Mouse (Mus musculus) midbrain, postnatal 0 days (tissue): ENCODE results near the gene Aph1a. TPM values are rescaled to one million over a fixed set of nuclear protein-coding genes. Genes with fewer than 3 reads are reported as not detected.

Experiments used
- ATAC-seq: fragments of 200-750 bp; cut with Nextera tagmentation; 2 replicates; pipeline ENCODE4 v1.8.0; 2017; ENCODE audit warnings: moderate number of reproducible peaks, mild to moderate bottlenecking, moderate TSS enrichment, moderate library complexity; ENCODE audit not compliant: low FRiP score
- DNase-seq: peaks from one replicate; pipeline ENCODE4 v3.0.0-alpha.2; 2015; ENCODE audit warnings: low spot score
- H3K27ac ChIP-seq: fragments of 300-500 bp; sonication (generic); 2 replicates; pipeline ENCODE4 v1.5.1; 2014; ENCODE audit warnings: low read depth, mild to moderate bottlenecking, low read length, mixed read lengths
- H3K27me3 ChIP-seq: fragments of 300-500 bp; sonication (generic); 2 replicates; pipeline ENCODE4 v1.6.1; 2014; ENCODE audit warnings: low read length, control low read depth, mixed read lengths; ENCODE audit not compliant: insufficient read depth
- H3K36me3 ChIP-seq: fragments of 300-500 bp; sonication (generic); 2 replicates; pipeline ENCODE4 v1.6.1; 2014; ENCODE audit warnings: low read length, control low read depth, mixed read lengths; ENCODE audit not compliant: insufficient read depth
- H3K4me1 ChIP-seq: fragments of 300-500 bp; sonication (generic); 2 replicates; pipeline ENCODE4 v1.6.1; 2014; ENCODE audit warnings: mild to moderate bottlenecking, control low read depth, antibody characterized with exemption, low read length, mixed read lengths; ENCODE audit not compliant: insufficient read depth
- H3K4me2 ChIP-seq: fragments of 300-500 bp; sonication (generic); 2 replicates; pipeline ENCODE4 v1.6.1; 2014; ENCODE audit warnings: low read depth, mild to moderate bottlenecking, low read length, mixed read lengths; ENCODE audit not compliant: poor library complexity, severe bottlenecking
- H3K4me3 ChIP-seq: fragments of 300-500 bp; sonication (generic); 2 replicates; pipeline ENCODE4 v1.5.1; 2014; ENCODE audit warnings: low read depth, mild to moderate bottlenecking, low read length, moderate library complexity
- H3K9ac ChIP-seq: fragments of 300-500 bp; sonication (generic); replicated peaks from 2 replicates; pipeline ENCODE4 v1.6.1; 2014; ENCODE audit warnings: mild to moderate bottlenecking, low read length, moderate library complexity, mixed read lengths; ENCODE audit not compliant: poor library complexity, severe bottlenecking
- H3K9me3 ChIP-seq: fragments of 300-500 bp; sonication (generic); 2 replicates; pipeline ENCODE4 v1.6.1; 2016; ENCODE audit warnings: low read length, control low read depth
- CTCF ChIP-seq: IDR thresholded peaks from 2 replicates; pipeline ENCODE4 v1.5.1; 2016; ENCODE audit warnings: antibody characterized with exemption, mild to moderate bottlenecking
- WGBS: fragments of 180-500 bp; shearing (Covaris S2); extraction: QIAGEN DNeasy Blood & Tissue Kit; methylation state at CpG from one replicate; pipeline ENCODE4 v1.1.7; 2014; 5-methylcytosine and 5-hydroxymethylcytosine counted together
- polyA plus RNA-seq: library from polyadenylated mRNA; unstranded; fragments of >200 nt; fragmentation: Nextera tagmentation; extraction: Ambion mirVana; gene quantifications from 2 replicates; pipeline ENCODE4 v1.2.1, GENCODE M21; 2015
- total RNA-seq: library from RNA; depleted of rRNA; stranded (reverse); fragments of >200 nt; gene quantifications from 2 replicates; pipeline ENCODE4 v1.2.3, GENCODE M21; 2014

Aph1a gene
- total and polyA plus RNA-seq, 2 experiments from 2014 or later: 45.2 to 71.6 TPM

- ATAC-seq: no peak
- Histone ChIP-seq H3K27me3 (no peaks in the 10 kb centered on the region), H3K36me3 (peaks cover 2% of the 10 kb centered on the region; the same call in 1 of the 2 replicates), H3K4me3 (no peak overlapping the region), H3K9me3 (no peaks in the 10 kb centered on the region), H3K9ac (no peak overlapping the region), H3K4me2 (no peak overlapping the region), H3K27ac (no peak overlapping the region), H3K4me1 (no peaks in the 10 kb centered on the region)
- DNase-seq: no peak
- WGBS: 81% methylated on average over 3 of the region's 3 CpGs
- peak; percentile 36 for TF ChIP-seq CTCF
Measured at GRCm38 (mm10) chr3:95860323-95860722, 33.4 kb upstream of the Aph1a start.

GRCm38 (mm10) chr3:95861216-95861615, 32.6 kb upstream of the Aph1a start:
- peak; percentile 52 for TF ChIP-seq CTCF
- DNase-seq (no peak), ATAC-seq (no peak)
- Histone ChIP-seq H3K9ac (no peak overlapping the region), H3K27me3 (no peaks in the 10 kb centered on the region), H3K27ac (no peak overlapping the region), H3K4me1 (no peaks in the 10 kb centered on the region), H3K4me3 (no peak overlapping the region), H3K4me2 (no peak overlapping the region), H3K36me3 (peaks cover 2% of the 10 kb centered on the region; the same call in 1 of the 2 replicates), H3K9me3 (no peaks in the 10 kb centered on the region)
- WGBS: 82% methylated on average over 10 of the region's 10 CpGs

- Histone ChIP-seq H3K4me2 (no peak overlapping the region), H3K9me3 (no peaks in the 10 kb centered on the region), H3K4me1 (no peaks in the 10 kb centered on the region), H3K27me3 (no peaks in the 10 kb centered on the region), H3K4me3 (no peak overlapping the region), H3K9ac (no peak overlapping the region), H3K36me3 (peaks cover 2% of the 10 kb centered on the region; the same call in 1 of the 2 replicates), H3K27ac (no peak overlapping the region)
- DNase-seq (peak; percentile 90), ATAC-seq (0 out of 2 replicates have a peak, but pooled peaks have one; percentile 49)
- peak; percentile 84 for TF ChIP-seq CTCF
- 36% methylated on average over 2 of the region's 2 CpGs for WGBS
Measured at GRCm38 (mm10) chr3:95861796-95862195, 32.0 kb upstream of the Aph1a start.

- Histone ChIP-seq H3K9me3 (no peaks in the 10 kb centered on the region), H3K27me3 (no peaks in the 10 kb centered on the region), H3K4me3 (no peak overlapping the region), H3K9ac (no peak overlapping the region), H3K4me2 (no peak overlapping the region), H3K36me3 (peaks cover 8% of the 10 kb centered on the region), H3K4me1 (no peaks in the 10 kb centered on the region), H3K27ac (no peak overlapping the region)
- DNase-seq (no peak), ATAC-seq (no peak)
- TF ChIP-seq CTCF: no peak
- WGBS: 79% methylated on average over 7 of the region's 7 CpGs
Measured at GRCm38 (mm10) chr3:95863578-95863977, 30.2 kb upstream of the Aph1a start.

GRCm38 (mm10) chr3:95865050-95865449, 28.7 kb upstream of the Aph1a start:
- no peaks in the 10 kb centered on the region for H3K4me1 ChIP-seq
- H3K27me3 ChIP-seq: no peaks in the 10 kb centered on the region
- TF ChIP-seq CTCF: no peak
- peaks cover 8% of the 10 kb centered on the region for H3K36me3 ChIP-seq
- no peak overlapping the region for H3K4me3 ChIP-seq
- no peak overlapping the region for H3K27ac ChIP-seq
- no peaks in the 10 kb centered on the region for H3K9me3 ChIP-seq
- WGBS: 86% methylated on average over 5 of the region's 5 CpGs
- no peak for ATAC-seq
- no peak for DNase-seq
- H3K4me2 ChIP-seq: no peak overlapping the region
- H3K9ac ChIP-seq: no peak overlapping the region

GRCm38 (mm10) chr3:95865571-95865970, 28.2 kb upstream of the Aph1a start:
- 95% methylated on average over 20 of the region's 20 CpGs for WGBS
- Histone ChIP-seq H3K4me2 (no peak overlapping the region), H3K9ac (no peak overlapping the region)

More at GRCm38 (mm10) chr3:95865571-95865970, 28.2 kb upstream of the Aph1a start:
- H3K27ac ChIP-seq: no peak overlapping the region
- ATAC-seq (no peak), DNase-seq (no peak)
- no peak overlapping the region for H3K4me3 ChIP-seq
- no peaks in the 10 kb centered on the region for H3K9me3 ChIP-seq
- no peaks in the 10 kb centered on the region for H3K4me1 ChIP-seq
- no peak for TF ChIP-seq CTCF
- no peaks in the 10 kb centered on the region for H3K27me3 ChIP-seq
- peaks cover 8% of the 10 kb centered on the region for H3K36me3 ChIP-seq
